Mouse (Mus musculus): Measurements from ENCODE around the gene Fggy. TPM values are rescaled to one million over a fixed set of nuclear protein-coding genes. Genes with fewer than 3 reads are reported as not detected.
A peak's percentile ranks its signal among the peaks of the same experiment; 100 is the strongest.

Gene Fggy
- total RNA-seq, 2 experiments from 2014 or later: 3.1 to 11.3 TPM

DNA sequence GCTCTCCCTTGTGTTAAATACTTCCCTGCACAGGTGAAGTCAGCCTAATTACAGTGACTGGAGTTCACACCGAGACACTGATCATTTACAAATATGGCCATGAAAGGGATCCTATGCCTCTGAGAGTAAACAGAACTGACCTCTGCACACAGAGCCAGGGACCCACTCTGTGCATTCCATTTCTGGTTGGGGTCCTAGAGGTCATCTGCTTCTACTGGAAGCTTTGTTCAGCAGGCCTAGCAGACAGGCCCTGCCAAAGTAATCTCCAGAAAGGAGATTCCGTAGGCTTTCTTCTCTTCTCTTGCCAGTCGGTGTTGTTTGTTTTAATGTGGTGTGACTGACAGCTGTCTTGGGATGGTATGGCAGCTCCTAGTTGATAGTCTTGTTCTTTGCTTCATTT is 101.7 kb downstream of the Fggy start:
- ATAC-seq (ENCODE audit: poor library complexity, severe bottlenecking): no peak

DNA sequence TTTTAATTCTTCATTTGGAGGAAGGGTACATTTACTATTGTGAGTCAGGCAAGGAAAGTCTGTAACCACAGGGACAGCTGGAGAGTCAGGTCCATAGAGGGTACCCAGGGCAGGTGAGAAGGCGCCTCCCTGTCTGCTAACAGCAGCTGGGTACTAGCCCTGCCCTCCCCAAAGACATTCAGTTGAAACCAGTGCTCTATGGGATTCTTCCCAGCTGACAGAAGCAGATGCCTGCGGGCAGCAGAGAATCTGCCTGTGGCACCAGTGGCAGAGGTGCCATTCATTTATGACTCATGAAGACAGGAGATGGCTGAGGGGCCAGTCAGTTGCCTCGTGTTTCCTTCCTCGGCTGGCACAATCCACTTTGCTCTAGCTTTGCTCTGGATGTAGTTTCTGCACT is 106.3 kb downstream of the Fggy start:
- no peak for ATAC-seq (ENCODE audit: poor library complexity, severe bottlenecking)

DNA sequence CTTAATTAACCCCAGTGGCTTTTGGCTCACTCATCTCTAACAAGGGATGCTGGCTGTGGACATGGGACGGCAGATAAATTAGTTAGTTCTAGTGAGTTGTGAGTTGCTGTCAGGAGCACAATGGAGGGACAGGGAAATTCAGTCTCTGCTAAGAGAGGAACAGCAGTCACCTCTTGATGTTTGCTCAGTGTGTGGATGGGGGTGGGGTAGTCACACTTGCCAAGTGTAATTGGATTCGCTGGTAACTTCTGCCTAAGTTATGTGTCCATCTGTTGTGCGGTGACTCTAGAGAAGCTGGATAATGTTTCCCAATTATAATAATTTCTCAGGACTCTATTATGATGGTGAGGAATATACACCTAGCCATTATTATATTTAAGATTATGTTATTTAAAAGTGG is 107.0 kb downstream of the Fggy start:
- no peak for ATAC-seq (ENCODE audit: poor library complexity, severe bottlenecking)

DNA sequence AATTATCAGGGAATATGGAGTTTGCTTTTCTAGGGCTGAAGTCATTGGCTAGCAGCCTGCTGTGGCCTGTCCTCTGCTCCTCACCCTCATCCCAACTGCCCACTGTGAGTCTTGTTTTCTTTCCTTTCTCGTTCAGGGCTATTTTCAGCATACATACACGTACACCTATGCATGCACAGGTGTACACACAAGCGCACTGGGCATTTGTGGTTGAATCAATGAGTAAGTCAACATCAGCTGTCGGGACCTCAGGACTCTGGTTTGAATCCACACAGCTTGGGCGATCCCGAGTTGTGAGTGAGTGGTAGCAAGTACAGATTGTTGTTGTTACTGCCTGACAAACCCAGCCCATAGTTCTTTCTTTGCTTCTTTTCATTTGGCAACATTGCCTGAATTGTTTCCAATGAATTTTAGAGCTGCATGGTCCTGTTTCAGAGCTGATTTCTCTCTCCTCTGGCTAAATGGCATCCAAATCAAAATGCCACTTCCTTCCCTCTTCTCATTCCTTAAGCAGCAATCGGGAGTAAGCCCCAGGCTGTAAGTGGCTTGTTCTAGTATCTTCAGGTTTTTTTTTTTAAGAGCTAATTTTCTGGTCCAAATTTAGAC is 109.1 kb downstream of the Fggy start:
- ATAC-seq (ENCODE audit: poor library complexity, severe bottlenecking): no peak

DNA sequence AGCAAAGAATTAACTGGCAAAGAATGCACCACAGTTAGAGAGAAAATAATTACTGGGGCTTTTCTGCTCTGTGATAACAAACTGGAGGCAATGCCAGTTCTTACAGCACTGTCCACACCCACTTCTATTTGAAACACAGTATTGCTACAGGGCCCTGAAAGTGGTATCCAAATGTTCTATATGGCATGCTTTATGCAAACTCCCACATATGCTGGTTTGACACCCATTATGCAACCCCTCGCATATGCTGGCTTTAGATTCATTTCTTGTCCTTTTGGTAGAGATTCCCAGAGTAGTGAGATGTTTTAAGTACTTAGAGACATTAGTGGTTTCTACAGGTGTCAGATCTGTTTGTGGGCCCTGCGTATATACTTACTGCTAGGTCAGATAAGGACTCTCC is 109.6 kb downstream of the Fggy start:
- no peak for ATAC-seq (ENCODE audit: poor library complexity, severe bottlenecking)

DNA sequence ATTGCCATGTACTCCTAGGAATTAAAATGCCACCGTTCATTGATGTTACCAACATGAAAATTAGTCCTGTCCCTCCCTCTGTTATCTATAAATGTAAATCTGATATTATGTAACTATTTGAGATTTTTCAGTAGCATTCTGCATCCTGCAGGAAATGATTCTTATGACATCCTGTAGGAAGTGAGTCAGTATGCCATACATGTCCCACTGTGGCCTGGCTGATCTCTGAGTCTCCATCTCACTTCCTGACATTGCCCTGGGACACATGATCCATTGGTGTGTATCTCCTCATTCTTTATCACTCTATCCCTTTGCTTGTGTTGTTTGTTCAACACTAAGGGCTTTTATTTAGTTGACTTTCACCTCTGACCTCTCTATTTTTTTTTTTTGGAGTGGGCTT is 110.3 kb downstream of the Fggy start:
- no peak for ATAC-seq (ENCODE audit: poor library complexity, severe bottlenecking)

DNA sequence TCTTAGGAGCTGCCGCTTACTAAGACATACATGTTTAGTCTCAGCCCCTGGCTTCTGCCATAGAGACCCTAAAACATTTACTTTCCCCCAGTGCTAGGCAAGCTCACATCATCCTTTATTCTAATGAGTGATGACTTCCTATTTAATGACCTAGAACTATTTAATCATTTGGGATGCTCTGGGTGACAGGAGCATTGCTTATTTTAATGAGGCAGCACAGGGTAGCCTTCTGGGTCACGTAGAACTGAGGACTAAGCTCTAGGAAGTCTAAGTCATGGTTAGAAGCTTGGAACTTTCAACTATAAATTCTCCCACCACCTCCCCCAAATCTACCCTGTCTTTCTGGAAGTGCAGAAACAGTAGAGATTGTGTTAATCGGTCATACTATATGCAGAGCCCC is 111.2 kb downstream of the Fggy start:
- no peak for ATAC-seq (ENCODE audit: poor library complexity, severe bottlenecking)

DNA sequence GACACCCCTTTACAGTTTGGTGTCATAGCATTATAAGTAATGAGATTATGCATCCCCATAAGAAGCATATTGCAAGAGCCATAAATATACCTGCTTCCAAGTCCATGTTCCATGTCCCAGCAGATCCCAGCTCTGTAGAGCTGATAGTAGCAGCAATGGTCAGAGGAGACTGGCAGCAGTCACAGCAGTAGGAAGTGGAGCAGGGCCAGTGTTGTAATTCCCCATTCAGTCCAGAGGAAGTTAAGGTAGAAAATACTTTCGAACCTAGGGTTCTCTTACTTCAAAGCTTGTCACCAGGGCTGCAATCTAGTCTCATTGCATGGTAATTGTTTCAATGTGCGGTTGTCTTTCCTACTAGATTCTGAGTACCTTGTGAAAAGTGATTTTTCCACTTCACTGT is 112.0 kb downstream of the Fggy start:
- ATAC-seq (ENCODE audit: poor library complexity, severe bottlenecking): peak; percentile 76

DNA sequence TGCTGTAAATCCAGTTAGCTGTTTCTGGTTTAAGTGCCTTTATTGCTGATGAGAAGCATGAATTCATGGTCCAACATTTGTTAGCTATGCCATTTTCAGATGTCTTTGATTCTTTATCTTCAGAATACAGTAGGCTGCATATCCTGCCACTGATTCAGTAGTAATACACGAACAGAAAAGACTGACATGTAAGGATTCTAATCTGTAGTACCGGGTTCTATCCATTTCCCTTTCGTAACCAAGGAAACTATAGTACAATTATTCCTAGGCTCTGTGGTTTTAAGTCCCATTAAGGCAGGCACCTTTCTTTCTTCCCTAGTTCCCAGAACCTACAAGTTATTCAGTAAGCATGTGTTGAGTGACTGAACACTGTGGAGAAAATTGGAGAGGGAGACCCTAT is 113.3 kb downstream of the Fggy start:
- no peak for ATAC-seq (ENCODE audit: poor library complexity, severe bottlenecking)

DNA sequence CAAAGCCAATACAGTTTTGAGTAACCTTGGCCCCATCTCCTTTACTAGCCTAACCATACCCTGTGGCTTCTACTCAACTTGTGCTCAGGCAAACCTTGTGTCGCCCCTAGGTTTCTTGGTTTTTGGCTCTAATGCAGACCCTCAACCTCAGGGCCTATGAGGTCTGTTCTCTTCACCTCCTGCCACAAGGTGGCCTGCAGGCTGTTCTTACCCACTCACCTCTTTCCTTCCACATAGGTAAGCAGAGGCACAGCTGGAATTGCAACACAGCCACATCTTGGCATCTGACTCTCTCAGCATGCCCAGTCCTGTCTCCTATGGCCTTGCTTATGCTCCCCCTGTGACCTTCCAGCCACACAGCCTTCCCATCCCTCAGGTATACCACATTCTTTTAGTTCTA is 114.7 kb downstream of the Fggy start:
- no peak for ATAC-seq (ENCODE audit: poor library complexity, severe bottlenecking)

DNA sequence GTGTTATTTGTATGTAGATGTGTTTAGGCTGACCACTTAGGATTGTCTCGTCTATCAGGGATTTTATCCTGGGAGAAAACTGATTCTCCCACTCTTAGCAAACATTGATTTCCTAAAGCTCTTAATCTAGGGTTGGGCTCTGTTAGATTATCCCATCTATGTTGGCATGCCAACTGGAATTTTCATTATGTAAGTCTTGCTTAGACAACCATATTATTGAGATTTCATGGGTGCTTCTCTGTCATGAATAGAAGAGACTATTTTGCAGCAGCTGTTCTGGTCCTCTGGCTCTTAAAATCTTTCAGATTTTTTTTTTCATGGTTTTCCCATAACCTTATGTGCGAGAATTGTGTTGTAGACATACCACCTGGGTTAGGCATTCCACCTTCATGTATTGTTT is 119.1 kb downstream of the Fggy start:
- no peak for ATAC-seq (ENCODE audit: poor library complexity, severe bottlenecking)

DNA sequence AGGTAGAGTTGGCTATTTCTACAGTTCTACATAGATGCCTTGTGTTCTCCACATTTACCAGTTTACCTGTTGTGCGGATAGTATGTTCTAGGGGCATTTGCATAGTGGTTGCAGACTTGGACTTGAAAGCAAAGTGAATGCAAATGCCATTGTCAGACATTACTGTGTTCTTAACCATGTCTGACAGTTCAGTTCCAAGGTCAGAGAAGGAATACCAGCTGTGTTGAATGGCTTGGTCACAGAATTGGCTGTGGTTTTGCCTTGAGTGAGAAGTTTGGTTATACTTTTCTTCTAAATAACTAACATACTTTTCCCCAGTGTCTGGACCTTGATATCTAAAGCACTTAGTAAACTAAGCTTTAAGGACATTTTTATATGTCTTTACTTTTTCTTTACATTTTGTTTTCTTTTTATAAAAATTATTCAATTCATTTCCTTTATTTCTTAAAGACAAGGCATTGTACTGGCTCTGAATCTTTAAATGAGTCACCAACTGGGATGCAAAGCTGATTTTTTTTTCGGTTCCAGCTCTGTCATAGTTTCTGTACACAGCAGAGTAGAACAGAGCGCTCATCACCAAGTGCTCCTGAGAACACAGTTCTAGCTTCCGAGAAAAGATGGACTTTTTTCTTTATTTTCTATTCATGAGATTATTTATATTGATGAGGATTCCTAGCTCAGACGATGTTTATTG is 123.6 kb downstream of the Fggy start:
- ATAC-seq (ENCODE audit: poor library complexity, severe bottlenecking): no peak

DNA sequence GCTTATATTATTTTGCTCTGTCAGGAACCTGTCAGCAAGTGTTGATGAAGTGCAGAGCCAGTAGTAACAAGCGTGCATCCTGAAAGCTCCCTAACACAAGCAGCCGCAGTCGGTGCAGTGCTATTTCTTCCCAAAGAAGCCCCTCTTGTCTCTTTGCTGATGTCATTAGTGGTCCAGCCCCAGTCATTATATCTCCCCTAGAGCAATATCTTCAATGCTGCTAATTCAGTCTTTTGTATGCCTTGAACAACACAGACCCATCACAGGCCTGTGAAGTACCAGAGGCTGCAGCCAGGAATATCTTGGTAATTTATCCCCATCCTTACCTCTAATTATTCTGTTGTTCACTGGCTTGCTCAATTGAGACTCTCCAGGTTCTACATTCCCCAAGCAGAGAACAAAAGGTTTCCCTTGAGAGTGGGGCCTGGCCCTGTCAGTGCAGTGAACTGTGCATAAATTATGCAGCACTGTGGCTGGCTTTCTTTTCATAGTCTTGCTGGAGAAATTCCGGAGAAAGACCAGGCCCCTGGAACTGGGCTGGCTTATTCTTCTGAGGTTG is 127.3 kb downstream of the Fggy start:
- no peak for ATAC-seq (ENCODE audit: poor library complexity, severe bottlenecking)

DNA sequence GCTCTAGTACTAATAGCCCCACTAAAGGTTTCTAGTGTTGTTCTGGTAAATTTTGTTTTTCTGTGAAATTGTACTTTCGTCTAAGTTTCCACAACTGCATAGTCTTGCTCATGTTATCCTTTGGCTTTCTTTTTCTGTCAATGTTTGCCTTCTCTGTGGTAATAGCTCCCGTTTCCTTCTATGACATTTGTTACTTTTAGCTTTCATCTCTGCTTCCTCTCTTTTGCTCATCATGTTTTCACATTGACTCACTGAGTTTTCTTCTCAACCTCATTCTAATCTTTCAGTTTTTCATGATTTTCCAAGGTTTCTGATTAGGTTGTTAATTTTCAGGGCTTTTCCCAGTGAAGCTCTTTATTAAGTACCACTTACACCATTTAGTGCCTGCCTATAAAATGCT is 129.5 kb downstream of the Fggy start:
- no peak for ATAC-seq (ENCODE audit: poor library complexity, severe bottlenecking)

DNA sequence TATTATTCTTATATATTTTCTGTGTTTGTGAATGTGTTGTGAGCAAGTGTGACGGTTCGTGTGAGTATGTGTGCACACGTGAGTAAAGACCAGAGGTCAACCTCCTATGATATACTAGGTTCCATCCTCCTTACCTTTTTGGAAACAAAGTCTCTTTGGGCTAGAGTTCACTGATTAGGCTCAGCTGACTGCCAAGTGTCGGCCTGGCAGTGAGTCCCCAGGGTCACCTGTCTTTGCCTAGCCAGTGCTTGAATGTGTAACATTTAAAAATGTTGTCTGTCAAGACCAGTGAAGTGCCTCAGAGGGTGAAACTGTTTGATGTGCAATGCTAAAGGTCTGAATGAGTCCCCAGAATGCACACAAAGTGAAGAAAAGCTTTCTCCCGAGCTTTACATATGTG is 130.0 kb downstream of the Fggy start:
- ATAC-seq (ENCODE audit: poor library complexity, severe bottlenecking): no peak

DNA sequence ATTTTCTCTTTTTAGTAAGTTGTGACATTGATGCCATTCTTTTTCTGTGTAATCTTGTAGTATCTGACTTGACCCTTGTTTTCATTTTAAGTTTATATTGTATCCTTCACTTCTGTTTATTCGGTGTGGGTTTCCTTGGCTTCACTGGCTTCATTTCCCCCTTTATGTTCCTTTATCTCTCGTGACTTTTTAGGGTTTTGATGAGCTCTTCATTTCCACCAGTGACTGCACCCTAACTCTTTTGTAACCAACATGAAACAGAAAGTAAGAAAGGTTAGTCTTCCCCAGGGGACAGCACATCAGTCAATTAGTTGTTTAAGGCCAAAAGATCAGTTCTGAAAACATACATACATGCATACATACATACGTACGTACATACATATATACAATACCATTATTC is 130.9 kb downstream of the Fggy start:
- peak; percentile 76 for ATAC-seq (ENCODE audit: poor library complexity, severe bottlenecking)

DNA sequence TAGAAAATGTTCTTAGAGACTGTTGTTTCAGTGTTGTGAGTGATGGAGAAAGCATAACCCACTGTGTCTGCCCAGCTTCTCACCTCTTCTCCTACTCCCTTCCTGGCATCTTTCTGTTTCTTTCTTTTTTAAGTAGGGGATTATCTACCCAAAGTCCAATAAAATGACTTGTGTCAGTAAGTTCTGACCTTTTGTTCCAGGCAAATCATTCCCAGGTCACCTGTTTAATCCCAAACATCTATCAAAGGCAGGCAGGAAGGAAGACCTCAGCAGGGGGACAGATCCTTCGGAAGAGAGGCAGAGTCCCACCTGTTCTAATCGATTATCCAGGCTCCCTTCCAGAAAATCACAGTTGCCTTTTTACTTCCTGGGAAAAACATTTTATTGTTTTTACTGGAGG is 143.1 kb downstream of the Fggy start:
- no peak for ATAC-seq (ENCODE audit: poor library complexity, severe bottlenecking)

DNA sequence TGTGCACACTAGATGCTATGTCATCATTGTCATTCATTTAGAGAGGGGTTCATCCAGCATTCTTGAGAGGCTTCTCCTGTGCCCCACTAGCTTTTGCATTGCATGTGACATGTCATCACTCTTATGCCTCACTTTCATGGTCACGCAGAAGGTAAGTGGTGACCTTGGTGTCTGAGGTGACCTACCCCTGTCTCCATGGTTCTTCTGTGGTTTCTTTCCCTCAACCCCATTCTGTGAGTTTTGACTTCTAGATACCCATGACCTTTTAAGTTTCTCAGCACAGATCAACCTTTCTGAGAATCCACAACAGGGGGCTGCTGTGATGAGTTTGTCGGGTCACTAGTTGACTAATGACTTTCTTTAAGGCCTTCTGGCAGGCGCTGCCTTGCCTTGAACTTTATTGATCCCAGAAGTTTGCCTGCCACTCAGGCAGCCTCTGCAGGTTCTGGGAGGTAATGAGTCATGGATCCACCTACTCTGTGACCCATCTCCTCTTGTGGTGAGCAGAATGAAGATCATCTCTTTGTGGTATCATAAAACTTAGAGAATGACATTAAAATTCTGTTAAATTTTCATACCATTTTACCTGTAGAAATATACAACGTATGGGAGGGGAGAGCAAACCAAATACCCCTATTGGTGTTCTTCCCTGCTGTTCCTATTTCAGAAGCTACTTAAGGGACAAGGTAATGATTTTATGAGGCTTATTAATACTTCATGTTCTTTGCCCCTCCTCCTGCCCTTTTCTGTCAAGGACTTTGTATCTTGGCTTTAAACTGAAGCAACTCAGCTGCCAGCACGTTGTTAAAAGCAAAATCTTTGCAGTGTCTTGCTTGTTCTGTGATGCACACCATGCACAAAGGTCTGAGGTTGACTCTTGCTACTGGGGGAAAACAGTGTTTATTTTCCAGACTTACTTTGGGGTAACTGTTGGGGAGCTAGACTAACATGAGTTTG is 150.9 kb downstream of the Fggy start:
- ATAC-seq (ENCODE audit: poor library complexity, severe bottlenecking): no peak

DNA sequence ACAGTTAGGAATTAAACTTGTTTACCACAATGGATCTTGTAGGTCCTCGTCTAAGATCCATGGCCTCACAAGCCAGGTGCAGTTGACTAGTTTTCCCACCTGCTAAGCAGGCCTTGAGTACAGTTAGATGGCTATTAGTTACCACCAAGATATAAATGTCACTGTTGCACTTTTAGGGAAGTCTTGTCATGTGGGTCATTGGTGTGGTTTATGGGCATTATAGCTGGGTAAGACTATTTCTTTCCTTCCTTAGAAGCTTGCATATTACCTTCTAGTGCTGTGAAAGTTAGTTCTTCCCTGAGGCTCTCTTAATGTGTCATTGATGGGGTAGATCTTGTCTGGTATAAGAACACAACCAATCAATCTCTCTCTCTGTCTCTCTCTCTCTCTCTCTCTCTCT is 152.4 kb downstream of the Fggy start:
- peak; percentile 66 for ATAC-seq (ENCODE audit: poor library complexity, severe bottlenecking)

DNA sequence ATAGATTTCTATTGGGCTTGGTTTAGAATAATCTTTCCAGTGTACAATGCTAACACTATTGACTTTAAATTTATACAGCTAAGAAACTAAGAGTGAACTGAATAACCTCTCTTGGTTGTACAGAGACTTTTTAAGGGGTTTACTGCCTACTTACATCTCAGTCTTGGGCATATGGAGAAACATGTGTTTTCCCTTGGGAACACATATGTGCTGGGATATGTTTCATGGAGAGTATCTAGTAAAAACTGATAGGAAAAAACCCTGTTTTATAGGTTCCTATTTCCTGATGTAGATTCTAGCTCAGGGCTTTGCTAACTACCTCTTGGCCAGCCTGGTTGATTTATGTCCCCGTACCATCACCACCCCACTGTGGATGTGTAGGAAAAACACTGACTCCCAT is 155.5 kb downstream of the Fggy start:
- no peak for ATAC-seq (ENCODE audit: poor library complexity, severe bottlenecking)

DNA sequence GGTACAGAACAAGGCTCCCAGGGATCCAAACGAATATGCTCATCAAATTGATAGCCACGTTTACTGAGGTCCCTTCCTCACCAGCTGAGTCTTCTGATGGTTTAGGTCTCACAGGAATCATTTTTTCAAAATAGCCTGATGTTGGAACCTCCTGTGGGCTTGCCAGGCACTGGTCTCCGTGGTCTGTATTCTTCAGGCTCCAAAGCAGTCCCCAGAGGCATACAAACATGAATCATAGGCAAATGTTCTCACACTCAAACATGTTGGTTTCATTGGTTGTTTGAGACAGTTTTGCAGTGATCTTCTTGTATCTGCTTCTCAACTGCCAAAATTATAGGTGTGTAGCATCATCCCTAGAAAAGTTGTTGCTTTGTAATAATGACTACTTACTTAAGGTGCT is 156.0 kb downstream of the Fggy start:
- no peak for ATAC-seq (ENCODE audit: poor library complexity, severe bottlenecking)

DNA sequence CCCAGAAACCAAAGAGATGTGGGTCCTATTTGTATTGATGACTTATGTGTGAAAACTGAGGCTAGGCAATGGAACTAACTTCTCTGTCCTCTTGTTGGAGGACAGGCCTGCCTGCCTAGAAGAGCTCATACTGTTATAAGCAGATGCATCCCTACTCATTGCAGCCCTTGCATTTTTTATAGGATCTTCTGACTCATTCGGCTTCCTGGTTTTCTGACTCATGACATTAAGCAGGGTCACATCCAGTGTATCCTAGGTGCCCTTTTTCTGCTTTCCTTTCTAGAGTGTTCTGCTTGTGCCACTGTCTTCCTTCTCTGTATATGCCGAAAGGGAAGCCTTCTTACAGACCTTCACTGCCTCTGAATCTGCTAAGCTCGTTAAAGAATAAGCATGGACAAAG is 158.8 kb downstream of the Fggy start:
- ATAC-seq (ENCODE audit: poor library complexity, severe bottlenecking): no peak

All from megakaryocyte, adult 5-6 weeks (primary cell).